Mouse (Mus musculus) left cerebral cortex, adult 11 months (tissue): ENCODE results near the gene Olfr507.
"Not testable (repeated sequence)": the region's sequence is repeated elsewhere in the genome, so short reads cannot be mapped to it uniquely, and the experiment has no call there.

ENCODE experiments used
- DNase-seq: peaks from one replicate; pipeline ENCODE4 v3.0.0; 2022; ENCODE audit warnings: low spot score

Gene Olfr507

DNA sequence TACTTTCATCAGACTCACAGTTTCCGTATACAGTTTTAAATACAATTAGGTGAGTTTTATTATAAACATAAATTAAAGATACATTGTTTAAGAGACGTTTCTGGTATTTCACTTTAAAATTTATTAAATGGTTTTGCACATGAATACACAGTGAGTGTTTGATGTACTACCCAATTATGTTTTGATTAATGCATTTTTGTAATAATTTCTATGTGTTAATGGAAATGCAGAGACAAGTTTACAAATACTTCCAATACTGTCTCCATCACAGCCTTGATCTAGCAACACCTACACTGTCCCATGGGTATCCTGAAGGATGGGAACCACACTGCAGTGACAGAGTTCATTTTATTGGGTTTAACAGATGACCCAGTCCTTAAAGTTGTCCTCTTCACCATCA, at the start of gene Olfr507:
Gene Olfr507, plus strand, starts transcription at position 301 of the 400 bp plus-strand sequence.
- no peak for DNase-seq

DNA sequence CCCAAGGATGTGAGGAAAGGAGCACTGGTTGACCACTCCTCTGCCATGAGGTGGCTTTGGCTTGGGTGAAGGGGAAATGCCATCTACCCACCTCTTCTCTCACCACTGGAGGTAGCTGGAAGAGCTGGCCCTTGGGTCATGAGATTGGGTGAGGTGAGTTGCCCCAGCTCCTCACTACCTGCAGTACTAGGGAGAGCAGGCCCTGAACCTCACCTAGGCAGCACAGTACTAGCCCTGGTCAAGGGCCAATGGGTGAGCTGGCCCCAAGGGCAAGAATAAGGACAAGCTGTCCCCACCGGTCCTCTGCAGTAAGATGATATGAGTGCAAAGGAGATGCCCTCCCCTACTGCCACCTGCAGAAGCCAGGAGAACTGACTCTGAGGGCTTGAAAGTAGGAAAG, 31.8 kb upstream of the Olfr507 start:
- no peak for DNase-seq

DNA sequence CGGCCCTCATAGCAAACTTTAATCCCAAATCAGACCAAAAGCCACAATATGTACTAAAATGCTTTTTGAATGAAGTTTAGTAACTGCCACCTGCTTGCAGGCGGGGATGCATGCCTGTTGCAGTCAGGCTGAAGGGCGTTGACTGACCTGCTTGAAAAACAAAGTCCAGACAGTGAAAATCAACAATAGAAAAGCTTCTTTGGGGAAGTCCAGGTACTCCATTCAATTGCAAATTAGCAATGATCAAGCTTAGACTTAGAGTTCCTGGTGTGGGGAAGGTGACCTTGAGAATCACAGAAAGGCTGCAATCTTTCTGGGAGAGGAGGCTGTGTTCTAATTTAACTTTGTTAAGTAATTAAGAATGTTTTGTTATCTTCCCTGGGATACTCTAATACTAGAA, 19.7 kb upstream of the Olfr507 start:
- DNase-seq: not testable (repeated sequence)

DNA sequence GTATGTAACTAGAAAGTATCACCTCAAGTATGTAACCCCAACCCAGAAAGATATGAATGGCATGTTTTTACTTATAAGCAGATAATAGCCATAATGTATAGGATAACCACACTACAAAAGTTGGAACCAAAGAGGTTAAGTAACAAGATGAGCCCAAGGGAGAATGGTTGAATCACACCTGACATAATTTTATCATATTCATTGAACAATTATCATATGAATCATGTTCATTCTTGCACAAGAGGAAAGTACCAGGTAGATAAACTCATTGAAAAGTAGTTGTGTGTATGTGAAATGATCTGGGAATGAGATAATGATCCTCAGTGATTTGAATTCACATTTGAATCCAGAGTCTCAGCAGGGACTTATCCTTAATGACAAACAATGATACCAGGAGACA, 11.1 kb upstream of the Olfr507 start, which contains the start of gene Olfr506:
Gene Olfr506, plus strand, starts transcription at position 301 of the 400 bp plus-strand sequence.
- DNase-seq: no peak

DNA sequence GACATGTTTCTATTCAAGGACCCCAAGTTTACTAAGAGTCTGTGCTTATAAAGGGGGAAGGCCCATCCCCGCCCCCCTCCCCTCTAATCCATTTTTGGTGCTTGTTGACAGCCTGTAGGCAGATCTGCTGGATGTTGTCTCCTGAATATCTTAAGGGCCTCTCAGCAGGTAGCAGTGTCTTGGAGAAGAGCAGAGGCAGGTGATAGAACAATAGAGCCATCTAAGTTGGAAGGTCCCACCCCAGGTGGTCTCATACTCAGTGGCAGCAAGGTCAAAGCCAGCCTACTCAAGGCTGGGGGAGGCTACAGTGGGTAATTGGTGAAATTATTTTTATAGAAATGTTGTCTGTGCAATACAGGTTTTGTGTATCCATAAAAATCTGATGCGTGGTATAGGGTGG, 7.5 kb upstream of the Olfr507 start:
- no peak for DNase-seq

DNA sequence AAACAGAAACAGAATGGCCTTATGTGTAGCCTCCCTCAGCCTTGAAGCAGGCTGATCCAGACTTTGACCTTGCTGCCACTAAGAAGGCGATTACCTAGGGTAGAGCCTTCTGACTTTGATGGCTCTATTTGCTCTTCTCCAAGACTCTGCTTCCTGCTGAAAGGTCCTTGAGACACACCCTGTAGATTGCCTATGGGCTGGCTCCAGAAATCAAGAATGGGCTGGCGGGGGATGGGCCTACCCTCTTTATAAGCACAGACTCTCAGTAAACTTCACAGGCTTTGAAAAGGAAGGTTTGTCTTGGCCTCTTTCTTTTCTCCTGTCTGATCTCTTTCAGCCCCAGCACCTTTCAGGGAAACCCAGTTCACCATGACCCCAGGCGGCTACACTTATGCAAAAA, 4.8 kb upstream of the Olfr507 start:
- not testable (repeated sequence) for DNase-seq

DNA sequence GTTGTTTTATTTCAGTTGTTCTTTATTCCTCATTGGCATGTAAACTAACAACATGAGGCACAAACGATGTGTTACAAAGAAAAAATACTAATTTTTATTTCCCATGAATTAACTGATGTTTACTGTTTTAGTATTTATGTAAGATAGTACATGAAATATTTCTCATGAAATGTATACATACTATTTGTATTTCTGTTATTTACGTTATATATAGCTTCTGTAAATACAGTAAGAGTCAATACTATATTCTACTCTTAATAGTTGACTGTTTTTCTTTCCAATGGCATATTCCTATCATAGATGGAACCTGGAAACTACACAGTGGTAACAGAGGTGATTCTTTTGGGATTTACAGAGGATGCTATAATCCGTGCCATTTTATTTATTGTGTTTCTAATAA, 8.1 kb downstream of the Olfr507 start, which contains the start of gene Olfr508:
Gene Olfr508, plus strand, starts transcription at position 301 of the 400 bp plus-strand sequence.
- no peak for DNase-seq

DNA sequence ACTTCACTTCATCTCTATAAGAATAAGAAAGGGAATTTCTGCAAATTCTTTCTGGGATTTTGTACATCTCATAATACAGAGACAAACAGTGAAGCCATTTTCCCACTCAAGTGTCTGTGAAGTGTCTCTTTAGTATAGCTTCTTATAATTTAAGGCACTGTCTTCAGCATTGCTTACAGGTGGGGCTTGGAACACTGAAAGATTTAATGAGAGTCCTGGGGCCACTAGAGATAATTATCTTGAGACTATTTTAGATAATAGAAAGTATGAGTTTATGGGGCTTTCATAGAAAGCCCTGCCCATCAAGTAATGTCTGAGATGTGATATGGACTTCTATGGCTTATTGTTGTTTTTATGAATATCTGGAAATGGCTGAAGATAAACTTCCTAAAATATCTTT, 30.2 kb downstream of the Olfr507 start, which contains the start of gene Olfr509:
Gene Olfr509, minus strand, starts transcription at position 101 of the 400 bp plus-strand sequence.
- DNase-seq: no peak

DNA sequence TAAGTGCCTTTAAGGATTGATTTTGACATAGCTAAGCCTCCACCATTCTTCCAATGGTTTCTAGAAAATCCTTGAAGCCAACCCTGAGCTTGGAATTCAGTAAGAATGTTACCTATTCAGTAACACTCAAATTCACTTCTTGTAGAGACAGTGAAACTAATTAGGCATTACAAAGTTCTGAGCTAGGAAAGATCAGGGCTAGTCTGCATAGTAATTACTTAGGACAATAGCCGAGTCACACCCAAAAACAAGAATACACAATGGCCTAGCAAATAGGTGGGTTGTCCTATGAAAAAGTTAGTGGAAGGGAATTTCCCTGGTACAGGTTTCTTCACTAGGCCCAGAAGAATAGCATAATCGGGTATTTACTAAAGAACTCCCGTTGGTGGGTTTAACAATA, 40.8 kb downstream of the Olfr507 start:
- DNase-seq: no peak

DNA sequence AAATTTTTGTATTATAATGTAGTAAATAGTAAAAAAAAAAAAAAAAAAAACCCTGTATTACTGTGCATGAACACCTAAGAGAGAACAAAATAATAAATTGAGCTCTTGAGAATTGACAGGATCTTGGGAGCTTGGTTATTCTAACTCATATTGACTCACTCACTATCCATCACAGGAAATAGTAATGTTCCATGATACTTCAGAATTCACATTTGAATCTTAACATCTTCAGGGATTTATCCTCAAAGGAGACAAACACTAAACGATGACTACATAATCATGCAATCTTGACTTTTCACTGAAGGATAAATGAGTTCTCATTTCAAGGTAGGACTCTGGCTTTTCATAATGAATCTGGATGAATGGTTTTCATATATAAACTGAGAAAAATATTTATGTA, 44.5 kb downstream of the Olfr507 start, which contains the start of gene Olfr510:
Gene Olfr510, plus strand, starts transcription at position 301 of the 400 bp plus-strand sequence.
- no peak for DNase-seq

DNA sequence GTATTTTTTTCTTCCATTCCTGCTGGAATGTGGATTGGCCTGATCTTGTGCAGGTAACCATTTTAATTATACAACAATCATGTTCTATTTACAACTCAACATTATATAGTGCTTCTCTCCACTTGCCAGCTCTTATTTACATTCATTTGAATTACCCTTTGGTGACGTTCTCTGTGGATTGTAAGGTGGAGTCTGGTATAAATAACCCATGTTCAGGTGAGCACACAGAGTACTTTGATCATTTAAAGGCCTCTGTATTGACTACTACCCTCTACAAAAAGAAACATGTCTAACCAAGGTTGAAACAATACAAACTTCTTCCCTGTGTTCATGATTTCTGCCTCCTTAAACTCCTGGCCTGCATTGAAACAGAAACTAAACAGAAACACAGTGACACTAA, 49.4 kb downstream of the Olfr507 start:
- no peak for DNase-seq
